Mouse (Mus musculus) c-Kit-positive CD71-positive TER-119-negative erythroid progenitor cells, embryonic 14.5 days (primary cell): Measurements from ENCODE around the gene Prkn.

ENCODE experiments used
- DNase-seq: peaks from one replicate; pipeline ENCODE4 v3.0.0-alpha.2; 2013; ENCODE audit warnings: low read depth

Gene Prkn

GRCm38 (mm10) chr17:11918123-11918801 is 1078.1 kb downstream of the Prkn start:
- no peak for DNase-seq

GRCm38 (mm10) chr17:11919581-11919980 is 1079.4 kb downstream of the Prkn start:
- no peak for DNase-seq

DNA sequence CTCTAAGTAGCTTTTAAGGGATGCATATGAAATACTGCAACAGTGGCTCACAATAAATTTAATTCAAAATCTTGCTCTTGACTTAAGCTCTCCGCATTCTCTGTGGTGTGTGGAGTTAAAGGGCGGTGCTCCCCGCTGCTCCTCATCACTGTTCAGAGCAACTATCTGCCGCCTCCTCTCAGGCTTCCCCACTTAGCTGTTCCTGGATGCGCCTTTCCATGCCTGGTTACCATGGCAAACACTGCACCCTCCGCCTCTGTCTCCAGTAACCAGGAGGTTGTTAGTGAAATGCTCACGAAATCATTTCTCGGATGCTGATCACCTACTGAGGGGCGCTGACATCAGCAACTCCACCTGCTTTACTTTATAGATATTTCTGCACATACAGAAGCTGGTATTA is 1080.8 kb downstream of the Prkn start:
- no peak for DNase-seq

- DNase-seq, result no peak
These were observed 1083.8 kb downstream of the Prkn start for GRCm38 (mm10) chr17:11923989-11924388.

GRCm38 (mm10) chr17:11926865-11927386 is 1086.7 kb downstream of the Prkn start:
- DNase-seq, result no peak

- no peak for DNase-seq
These were observed 1091.5 kb downstream of the Prkn start for GRCm38 (mm10) chr17:11931641-11932040.

DNA sequence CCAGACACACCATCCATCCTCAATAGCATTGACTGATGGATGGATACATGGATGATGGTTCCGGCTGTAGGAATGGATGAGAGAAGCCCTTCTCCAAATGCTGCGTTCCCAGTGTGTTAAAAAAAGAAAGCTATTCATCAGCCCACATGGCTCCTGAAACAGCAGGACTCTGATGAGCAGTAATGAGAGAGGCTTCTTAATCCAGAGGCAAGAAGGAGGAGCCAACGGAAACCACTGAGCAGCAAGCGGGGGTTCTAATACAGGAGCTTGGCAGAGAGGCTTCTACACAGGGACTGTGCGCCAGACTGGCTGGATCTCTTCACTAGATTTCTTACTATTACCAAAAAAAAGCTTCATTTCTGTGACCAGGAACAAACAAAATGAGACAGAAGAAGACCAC is 1093.6 kb downstream of the Prkn start:
- no peak for DNase-seq

GRCm38 (mm10) chr17:11947436-11947835 is 1107.3 kb downstream of the Prkn start:
- no peak for DNase-seq

DNA sequence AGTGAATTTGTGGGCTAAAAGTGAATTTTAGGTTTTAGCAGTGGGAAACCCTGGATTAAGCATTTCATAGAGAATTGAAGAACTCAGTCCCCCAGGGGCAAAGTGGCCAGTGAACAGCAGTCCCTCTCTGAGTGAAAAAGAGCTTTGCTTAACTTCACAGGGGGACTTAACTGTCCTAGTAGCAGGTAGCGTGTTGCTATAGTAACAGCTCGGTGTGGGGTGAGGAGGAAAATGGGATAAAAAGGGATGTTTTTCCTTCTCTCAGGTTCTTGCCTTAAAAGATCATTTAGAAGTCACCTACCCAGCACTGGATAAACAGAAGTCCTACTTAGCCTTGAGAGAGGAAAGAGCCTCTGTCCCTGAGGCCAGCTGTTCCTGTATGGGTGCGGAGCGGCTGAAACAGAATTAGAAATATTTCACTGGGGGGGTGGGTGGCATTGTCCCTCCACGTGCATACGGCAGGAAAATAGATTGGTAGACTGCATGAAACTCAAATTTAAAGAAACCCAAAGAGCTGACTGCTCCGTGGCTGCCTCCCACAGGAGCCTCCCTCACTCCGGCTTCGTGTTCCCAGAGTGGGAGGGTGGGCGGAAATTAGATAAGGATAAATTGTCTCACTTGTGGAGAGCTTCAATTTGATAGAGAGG is 1109.5 kb downstream of the Prkn start:
- no peak for DNase-seq

GRCm38 (mm10) chr17:11950198-11950594 is 1110.0 kb downstream of the Prkn start:
- no peak for DNase-seq

- DNase-seq, result no peak
These were observed 1115.1 kb downstream of the Prkn start for GRCm38 (mm10) chr17:11955317-11955716.

GRCm38 (mm10) chr17:11960492-11960891 is 1120.3 kb downstream of the Prkn start:
- no peak for DNase-seq

DNA sequence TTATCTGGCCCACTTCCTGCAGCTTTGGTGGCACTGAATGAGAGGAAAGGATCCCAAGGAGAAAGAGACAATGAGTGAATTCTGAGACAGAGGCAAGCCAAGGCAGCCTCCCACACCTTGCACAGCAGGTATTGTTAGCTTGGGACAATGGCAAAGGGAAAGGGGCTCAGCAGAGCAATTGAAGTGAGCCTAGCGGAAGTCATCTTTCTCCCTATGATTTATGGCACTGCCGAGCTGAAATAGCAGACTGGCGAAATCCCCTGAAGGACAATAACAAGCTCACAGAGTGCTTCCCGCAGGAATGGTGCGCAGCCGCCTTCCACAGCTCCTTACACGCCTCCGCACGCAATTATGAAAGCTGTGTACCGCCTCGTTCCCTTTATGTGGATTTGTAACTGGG is 1122.6 kb downstream of the Prkn start:
- no peak for DNase-seq

- no peak for DNase-seq
These were observed 1130.0 kb downstream of the Prkn start for GRCm38 (mm10) chr17:11970160-11970559.

GRCm38 (mm10) chr17:11972550-11972949 is 1132.4 kb downstream of the Prkn start:
- DNase-seq, result no peak

GRCm38 (mm10) chr17:11972969-11973787 is 1133.0 kb downstream of the Prkn start:
- no peak for DNase-seq

GRCm38 (mm10) chr17:11975062-11975607 is 1135.0 kb downstream of the Prkn start:
- DNase-seq, result no peak

GRCm38 (mm10) chr17:11978260-11978821 is 1138.2 kb downstream of the Prkn start:
- no peak for DNase-seq

DNA sequence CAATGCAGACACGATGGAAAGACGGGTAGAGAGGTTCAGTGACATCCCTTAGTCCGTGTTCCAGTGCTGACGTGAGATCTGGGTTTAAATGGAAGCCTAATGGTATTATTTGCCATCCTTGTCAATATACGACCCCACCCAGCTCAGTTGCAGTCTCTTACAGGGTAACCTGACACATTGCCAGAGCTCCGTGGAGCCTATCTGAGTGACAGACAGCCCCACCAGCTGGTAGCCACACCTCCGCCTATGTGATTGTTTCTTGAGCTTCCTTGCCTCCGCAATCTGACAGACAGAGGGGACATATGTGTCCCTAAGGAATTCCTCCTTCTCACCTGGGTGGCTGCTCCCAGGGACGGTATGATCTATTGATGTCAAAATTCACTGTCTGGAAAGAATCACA is 1141.5 kb downstream of the Prkn start:
- DNase-seq, result no peak

- no peak for DNase-seq
These were observed 1148.1 kb downstream of the Prkn start for GRCm38 (mm10) chr17:11988110-11988837.

- DNase-seq, result no peak
These were observed 1149.1 kb downstream of the Prkn start for GRCm38 (mm10) chr17:11989296-11989695.
